Comparison of ENCODE assay signal across 10 mouse cellular contexts in the genomic region with DNA sequence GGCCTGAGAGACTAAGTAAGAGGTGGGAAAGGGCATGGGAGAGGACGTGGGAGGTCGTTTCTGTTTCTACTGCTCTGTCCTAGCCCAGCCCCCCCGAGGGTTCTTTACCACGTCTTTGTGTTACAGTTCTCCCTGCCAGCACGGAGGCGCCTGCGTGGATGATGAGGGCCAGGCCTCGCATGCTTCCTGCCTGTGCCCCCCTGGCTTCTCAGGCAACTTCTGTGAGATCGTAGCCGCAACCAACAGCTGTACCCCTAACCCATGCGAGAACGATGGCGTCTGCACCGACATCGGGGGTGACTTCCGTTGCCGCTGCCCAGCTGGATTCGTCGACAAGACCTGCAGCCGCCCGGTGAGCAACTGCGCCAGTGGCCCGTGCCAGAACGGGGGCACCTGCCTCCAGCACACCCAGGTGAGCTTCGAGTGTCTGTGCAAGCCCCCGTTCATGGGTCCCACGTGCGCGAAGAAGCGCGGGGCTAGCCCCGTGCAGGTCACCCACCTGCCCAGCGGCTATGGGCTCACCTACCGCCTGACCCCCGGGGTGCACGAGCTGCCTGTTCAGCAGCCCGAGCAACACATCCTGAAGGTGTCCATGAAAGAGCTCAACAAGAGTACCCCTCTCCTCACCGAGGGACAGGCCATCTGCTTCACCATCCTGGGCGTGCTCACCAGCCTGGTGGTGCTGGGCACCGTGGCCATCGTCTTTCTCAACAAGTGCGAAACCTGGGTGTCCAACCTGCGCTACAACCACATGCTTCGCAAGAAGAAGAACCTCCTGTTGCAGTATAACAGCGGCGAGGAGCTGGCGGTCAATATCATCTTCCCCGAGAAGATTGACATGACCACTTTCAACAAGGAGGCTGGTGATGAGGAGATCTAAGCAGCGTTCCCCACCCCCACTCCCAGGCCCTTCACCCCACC. TPM values are rescaled to one million over a fixed set of nuclear protein-coding genes. Genes with fewer than 3 reads are reported as not detected.
DNase-seq lines count a peak whose midpoint lies in the region; ATAC-seq and TF ChIP-seq lines count a peak whose summit lies in the region.
"Had no signal": no experiment of that assay in that cellular context is flagged by ENCODE, and none has a peak within 500 bp of the region (broad histone marks: within the 10 kb centered on the region; RNA-seq: fewer than 3 reads in every experiment).

No protein-coding gene starts in this region.

- peak overlapping the region; percentile 35; the same call in 1 of the 2 replicates for H3K9ac ChIP-seq in kidney, embryonic 16.5 days (replicated peaks; ENCODE audit: low read length)
- H3K9ac ChIP-seq in forebrain, embryonic 14.5 days (ENCODE audit: low read length): peak overlapping the region; percentile 29; the same call in 1 of the 2 replicates
- no peak overlapping the region for H3K9ac ChIP-seq in liver, embryonic 13.5 days

- no peak overlapping the region for H3K27ac ChIP-seq in kidney, embryonic 16.5 days (ENCODE audit: low read length)
- no peak overlapping the region for H3K27ac ChIP-seq in forebrain, embryonic 14.5 days (ENCODE audit: low read depth, low read length)
- H3K27ac ChIP-seq in liver, embryonic 13.5 days: peak overlapping the region; percentile 18
- no peak overlapping the region for H3K27ac ChIP-seq in thymus, adult 2 months (ENCODE audit: control insufficient read depth, insufficient read depth, low read length)
- no peak overlapping the region for H3K27ac ChIP-seq in kidney, adult 2 months (ENCODE audit: insufficient read depth, low read depth, low read length)

- no peak for TF ChIP-seq POLR2A in thymus, adult 2 months (IDR thresholded peaks at IDR 0.05; ENCODE audit: control insufficient read depth, extremely low read depth, insufficient read depth, low read length, poor library complexity)
- no peak for TF ChIP-seq POLR2A in kidney, adult 2 months (IDR thresholded peaks at IDR 0.05; ENCODE audit: low read depth, low read length)

- peak overlapping the region; percentile 38 for H3K4me2 ChIP-seq in kidney, embryonic 16.5 days (replicated peaks; ENCODE audit: low read depth, low read length)
- H3K4me2 ChIP-seq in forebrain, embryonic 14.5 days (ENCODE audit: low read length): peak overlapping the region; percentile 37; the same call in 1 of the 2 replicates
- no peak overlapping the region for H3K4me2 ChIP-seq in liver, embryonic 13.5 days

- H3K4me3 ChIP-seq in kidney, embryonic 16.5 days (ENCODE audit: low read length): peak overlapping the region; percentile 13; the same call in 1 of the 2 replicates
- 0 out of 2 replicates have a peak overlapping the region, but pooled peaks have one; percentile 2 for H3K4me3 ChIP-seq in forebrain, embryonic 14.5 days (ENCODE audit: low read depth, low read length)
- no peak overlapping the region for H3K4me3 ChIP-seq in liver, embryonic 13.5 days (replicated peaks)
- no peak overlapping the region for H3K4me3 ChIP-seq in thymus, adult 2 months (ENCODE audit: control insufficient read depth, insufficient read depth, low read length)
- no peak overlapping the region for H3K4me3 ChIP-seq in kidney, adult 2 months (ENCODE audit: insufficient read depth, low read depth, low read length)

- H3K9me3 ChIP-seq in kidney, embryonic 16.5 days (ENCODE audit: low read length): no peaks in the 10 kb centered on the region
- no peaks in the 10 kb centered on the region for H3K9me3 ChIP-seq in forebrain, embryonic 14.5 days (replicated peaks; ENCODE audit: control insufficient read depth, low read length)
- H3K9me3 ChIP-seq in liver, embryonic 13.5 days (replicated peaks): no peaks in the 10 kb centered on the region

- no peaks in the 10 kb centered on the region for H3K36me3 ChIP-seq in kidney, embryonic 16.5 days (ENCODE audit: insufficient read depth, low read length)
- H3K36me3 ChIP-seq in forebrain, embryonic 14.5 days (ENCODE audit: control insufficient read depth, insufficient read depth, low read length): 0 out of 2 replicates have a peak, but pooled peaks cover 2% of the 10 kb centered on the region
- peaks cover 14% of the 10 kb centered on the region; the same call in 1 of the 2 replicates for H3K36me3 ChIP-seq in liver, embryonic 13.5 days
- H3K36me3 ChIP-seq in thymus, adult 2 months (ENCODE audit: control insufficient read depth, insufficient read depth, low read length): no peaks in the 10 kb centered on the region
- H3K36me3 ChIP-seq in kidney, adult 2 months (ENCODE audit: control insufficient read depth, insufficient read depth, low read length): no peaks in the 10 kb centered on the region

- DNase-seq in kidney, postnatal 36 days: no peak
- DNase-seq in forebrain, embryonic 14.5 days (ENCODE audit: low spot score): no peak
- DNase-seq in liver, embryonic 13.5 days: no peak
- DNase-seq in thymus, adult 2 months: peak; percentile 44
- DNase-seq in right cerebral cortex, adult 2 months (ENCODE audit: low spot score in 2 of 2): no peak
- no peak for DNase-seq in kidney, adult 2 months
- DNase-seq: left cerebral cortex, postnatal 4 days had no signal

- 0 out of 2 replicates have a peak, but pooled peaks have one; percentile 16 for ATAC-seq in kidney, embryonic 16.5 days (ENCODE audit: low FRiP score, low TSS enrichment)
- peak; percentile 27; the same call in 1 of the 2 replicates for ATAC-seq in forebrain, embryonic 14.5 days
- no peak for ATAC-seq in liver, embryonic 13.5 days (ENCODE audit: low read depth)
- no peak for ATAC-seq in erythroid progenitor cell, adult 5-6 weeks (replicated peaks; ENCODE audit: low FRiP score, poor library complexity, severe bottlenecking)
- ATAC-seq: Patski had no signal

- peaks cover 57% of the 10 kb centered on the region for H3K27me3 ChIP-seq in kidney, embryonic 16.5 days (ENCODE audit: insufficient read depth, low read length)
- peaks cover 28% of the 10 kb centered on the region for H3K27me3 ChIP-seq in forebrain, embryonic 14.5 days (replicated peaks; ENCODE audit: control insufficient read depth, insufficient read depth, low read length)
- H3K27me3 ChIP-seq in liver, embryonic 13.5 days: peaks cover 62% of the 10 kb centered on the region
- H3K27me3 ChIP-seq in thymus, adult 2 months (ENCODE audit: control insufficient read depth, insufficient read depth, low read length): no peaks in the 10 kb centered on the region
- no peaks in the 10 kb centered on the region for H3K27me3 ChIP-seq in kidney, adult 2 months (replicated peaks; ENCODE audit: control insufficient read depth, insufficient read depth, low read length)

- TF ChIP-seq CTCF in thymus, adult 2 months (IDR thresholded peaks at IDR 0.05; ENCODE audit: borderline replicate concordance, control insufficient read depth, extremely low read depth, insufficient read depth, low read length, poor library complexity): no peak
- TF ChIP-seq CTCF in kidney, adult 2 months (conservative IDR thresholded peaks at IDR 0.05; ENCODE audit: insufficient read depth, insufficient read length, low read depth, low read length): no peak

- H3K4me1 ChIP-seq in kidney, embryonic 16.5 days (ENCODE audit: insufficient read depth, low read length): peaks cover 18% of the 10 kb centered on the region
- H3K4me1 ChIP-seq in forebrain, embryonic 14.5 days (ENCODE audit: control insufficient read depth, insufficient read depth, low read length): peaks cover 24% of the 10 kb centered on the region
- peaks cover 23% of the 10 kb centered on the region for H3K4me1 ChIP-seq in liver, embryonic 13.5 days (replicated peaks)
- H3K4me1 ChIP-seq in thymus, adult 2 months (replicated peaks; ENCODE audit: control insufficient read depth, insufficient read depth, low read length): peaks cover 18% of the 10 kb centered on the region
- no peaks in the 10 kb centered on the region for H3K4me1 ChIP-seq in kidney, adult 2 months (ENCODE audit: control insufficient read depth, insufficient read depth, low read length)

- WGBS in kidney, embryonic 16.5 days: 42% methylated on average over 49 of the region's 49 CpGs
- WGBS in forebrain, embryonic 14.5 days: 35% methylated on average over 49 of the region's 49 CpGs
- 43% methylated on average over 49 of the region's 49 CpGs for WGBS in liver, embryonic 13.5 days (ENCODE audit: insufficient replicate concordance)
- 49% methylated on average over 49 of the region's 49 CpGs for WGBS in thymus, adult 2 months
- WGBS in kidney, adult 2 months: 45% methylated on average over 49 of the region's 49 CpGs

RNA-seq across cellular contexts. Expression of a gene that starts 7.1 kb away (rescaled TPM):
- 91.9 and 111 TPM in 2 replicates for polyA plus RNA-seq in kidney, embryonic 16.5 days (2015; fragmentation: Nextera tagmentation; extraction: Ambion mirVana)
- polyA plus RNA-seq in forebrain, embryonic 14.5 days (2014; fragmentation: Nextera tagmentation; extraction: Ambion mirVana): 57.9 and 61.8 TPM in 2 replicates
- 470 and 508 TPM in 2 replicates for polyA plus RNA-seq in liver, embryonic 13.5 days (2015; fragmentation: Nextera tagmentation; extraction: Ambion mirVana)
- polyA plus RNA-seq in thymus, adult 2 months (2012; rRNA removed): 2.2 and 4.1 TPM in 2 replicates
- total RNA-seq in erythroid progenitor cell, adult 5-6 weeks (2015; ENCODE audit: low replicate concordance): not detected in 2 replicates
- total RNA-seq in erythroid progenitor cell, adult 5-6 weeks (2017; ENCODE audit: low replicate concordance): not detected in 2 replicates
- 3.4 and 4.6 TPM in 2 replicates for polyA plus RNA-seq in kidney, adult 2 months (2012; rRNA removed)
- polyA plus RNA-seq: Patski had no signal

Comparison
In these comparisons a context has a peak if more than half of its experiments do, and no peak if none do; other contexts are left out.
1. H3K4me3 ChIP-seq: peak in kidney, embryonic 16.5 days (single experiment) and forebrain, embryonic 14.5 days (single experiment); none in liver, embryonic 13.5 days (single experiment), thymus, adult 2 months (single experiment) and kidney, adult 2 months (single experiment).
2. RNA of a gene that starts 7.1 kb away (polyA plus RNA-seq): 470 to 508 TPM in liver, embryonic 13.5 days, 91.9 to 111 TPM in kidney, embryonic 16.5 days and 57.9 to 61.8 TPM in forebrain, embryonic 14.5 days; 3.4 to 4.6 TPM in kidney, adult 2 months and 2.2 to 4.1 TPM in thymus, adult 2 months; every median in the first group is over 10 times any median in the second.
3. ATAC-seq: peak in kidney, embryonic 16.5 days (single experiment) and forebrain, embryonic 14.5 days (single experiment); none in liver, embryonic 13.5 days (single experiment) and erythroid progenitor cell, adult 5-6 weeks (single experiment).